Mouse (Mus musculus) kidney, postnatal 0 days (tissue): ENCODE data around the gene Clec4g. TPM values are rescaled to one million over a fixed set of nuclear protein-coding genes. Genes with fewer than 3 reads are reported as not detected.
A peak's percentile ranks its signal among the peaks of the same experiment; 100 is the strongest.

Source experiments
- ATAC-seq: fragments of 200-750 bp; cut with Nextera tagmentation; replicated peaks from 2 replicates; pipeline ENCODE4 v1.8.0; 2017; ENCODE audit warnings: low read depth, moderate number of reproducible peaks, moderate TSS enrichment, moderate library complexity; ENCODE audit not compliant: low FRiP score
- DNase-seq: peaks from one replicate; pipeline ENCODE4 v3.0.0-alpha.2; 2016; ENCODE audit warnings: low spot score
- H3K27ac ChIP-seq: fragments of 300-500 bp; sonication (generic); 2 replicates; pipeline ENCODE4 v1.5.1; 2014; ENCODE audit warnings: mild to moderate bottlenecking
- H3K27me3 ChIP-seq: fragments of 300-500 bp; sonication (generic); 2 replicates; pipeline ENCODE4 v1.6.1; 2014; ENCODE audit warnings: low read length, mixed read lengths; ENCODE audit not compliant: insufficient read depth
- H3K36me3 ChIP-seq: fragments of 300-500 bp; sonication (generic); 2 replicates; pipeline ENCODE4 v1.6.1; 2014; ENCODE audit warnings: low read length, mixed read lengths; ENCODE audit not compliant: insufficient read depth
- H3K4me1 ChIP-seq: fragments of 300-500 bp; sonication (generic); replicated peaks from 2 replicates; pipeline ENCODE4 v1.6.1; 2014; ENCODE audit warnings: antibody characterized with exemption, low read length, mixed read lengths; ENCODE audit not compliant: insufficient read depth
- H3K4me2 ChIP-seq: fragments of 300-500 bp; sonication (generic); 2 replicates; pipeline ENCODE4 v1.6.1; 2014; ENCODE audit warnings: mild to moderate bottlenecking, low read length, moderate library complexity, mixed read lengths
- H3K4me3 ChIP-seq: fragments of 300-500 bp; sonication (generic); replicated peaks from 2 replicates; pipeline ENCODE4 v1.5.1; 2014; ENCODE audit warnings: low read depth, low read length
- H3K9ac ChIP-seq: fragments of 300-500 bp; sonication (generic); 2 replicates; pipeline ENCODE4 v1.6.1; 2014; ENCODE audit warnings: low read depth, low read length
- H3K9me3 ChIP-seq: fragments of 300-500 bp; sonication (generic); replicated peaks from 2 replicates; pipeline ENCODE4 v1.6.1; 2016; ENCODE audit warnings: low read length, inconsistent platforms, mixed read lengths
- CTCF ChIP-seq: IDR thresholded peaks from 2 replicates; pipeline ENCODE4 v1.5.1; 2016; ENCODE audit warnings: antibody characterized with exemption, low read depth, mild to moderate bottlenecking, moderate library complexity
- WGBS: fragments of 180-500 bp; shearing (Covaris S2); extraction: QIAGEN DNeasy Blood & Tissue Kit; methylation state at CpG from one replicate; pipeline ENCODE4 v1.1.7; 2014; 5-methylcytosine and 5-hydroxymethylcytosine counted together
- polyA plus RNA-seq: library from polyadenylated mRNA; unstranded; fragments of >200 nt; fragmentation: Nextera tagmentation; extraction: Ambion mirVana; gene quantifications from 2 replicates; pipeline ENCODE4 v1.2.1, GENCODE M21; 2015

Clec4g gene
- polyA plus RNA-seq, 1 experiment from 2014 or later, result 0.34 TPM

- Histone ChIP-seq H3K4me1 (no peaks in the 10 kb centered on the region), H3K27me3 (no peaks in the 10 kb centered on the region), H3K9me3 (no peaks in the 10 kb centered on the region), H3K4me2 (no peak overlapping the region), H3K9ac (no peak overlapping the region), H3K4me3 (no peak overlapping the region), H3K36me3 (no peaks in the 10 kb centered on the region), H3K27ac (no peak overlapping the region)
- ATAC-seq, result no peak
- 35% methylated on average over 1 of the region's 1 CpGs for whole genome bisulfite sequencing
- TF ChIP-seq CTCF, result no peak
- no peak for DNase-seq
Observed at GRCm38 (mm10) chr8:3721041-3721440, 590 bp upstream of the Clec4g start.

GRCm38 (mm10) chr8:3718559-3718958, 1.9 kb downstream of the Clec4g start:
- Histone ChIP-seq H3K4me1 (no peaks in the 10 kb centered on the region), H3K27ac (no peak overlapping the region), H3K4me3 (no peak overlapping the region), H3K27me3 (no peaks in the 10 kb centered on the region), H3K36me3 (no peaks in the 10 kb centered on the region), H3K9me3 (no peaks in the 10 kb centered on the region), H3K4me2 (no peak overlapping the region), H3K9ac (no peak overlapping the region)
- TF ChIP-seq CTCF, result peak; percentile 93
- peak; percentile 77; the same call in 1 of the 2 replicates for ATAC-seq
- 18% methylated on average over 14 of the region's 14 CpGs for WGBS
- DNase-seq, result peak; percentile 63

DNA sequence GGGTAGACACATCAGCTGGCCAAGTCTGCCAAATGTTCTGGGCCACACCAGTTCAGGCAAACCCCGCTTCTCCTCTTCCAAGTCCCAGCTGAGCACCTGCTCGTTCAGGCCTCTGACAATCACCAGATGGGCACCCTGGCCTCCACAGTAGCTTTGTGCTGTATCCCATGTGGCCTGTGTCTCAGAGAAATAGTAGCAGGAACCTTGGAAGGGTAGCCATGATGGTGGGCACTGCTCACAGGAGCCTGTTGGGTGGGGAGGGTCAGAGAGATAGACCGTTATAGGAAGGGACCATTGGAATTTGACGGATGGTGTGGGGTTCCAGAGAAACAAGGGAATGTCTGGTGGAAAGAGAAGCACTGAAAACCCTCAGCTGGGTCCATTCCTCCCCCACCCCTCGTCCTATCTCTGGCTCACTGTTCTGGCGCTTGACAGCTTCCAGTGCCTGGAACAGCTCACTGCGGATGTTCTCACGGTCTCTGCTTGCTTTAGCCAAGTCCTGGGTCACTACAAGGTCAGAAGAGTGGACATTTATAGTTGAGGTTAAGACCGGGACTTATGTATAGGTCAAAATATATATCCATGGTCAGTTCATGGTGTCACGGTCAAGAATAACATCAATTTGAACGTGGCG, 3.0 kb downstream of the Clec4g start:
- no peaks in the 10 kb centered on the region for H3K9me3 ChIP-seq
- H3K27me3 ChIP-seq, result no peaks in the 10 kb centered on the region
- H3K4me1 ChIP-seq, result no peaks in the 10 kb centered on the region
- no peak for TF ChIP-seq CTCF
- H3K36me3 ChIP-seq, result no peaks in the 10 kb centered on the region
- DNase-seq (no peak), ATAC-seq (no peak)
- no peak overlapping the region for H3K4me2 ChIP-seq
- no peak overlapping the region for H3K4me3 ChIP-seq
- no peak overlapping the region for H3K27ac ChIP-seq
- 54% methylated on average over 12 of the region's 12 CpGs for WGBS
- H3K9ac ChIP-seq, result no peak overlapping the region

DNA sequence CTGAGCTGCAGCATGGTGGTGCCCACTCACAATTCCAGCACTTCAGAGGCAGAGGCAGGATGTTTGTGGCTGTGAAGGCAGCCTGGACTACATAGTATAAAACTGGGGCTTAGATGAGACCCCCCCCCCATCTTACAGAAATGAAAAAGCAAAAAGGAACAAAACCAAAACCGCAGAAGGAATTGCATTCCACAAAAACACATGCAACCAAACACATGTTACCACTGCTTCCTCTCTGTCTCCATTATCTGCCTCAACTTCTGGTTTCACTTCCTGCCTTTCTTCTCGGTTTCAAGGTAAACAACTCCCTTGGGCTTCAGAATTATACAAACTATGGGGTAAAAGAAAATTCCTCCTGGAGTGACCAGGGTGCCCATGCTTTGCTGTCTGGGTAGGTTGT, 8.8 kb downstream of the Clec4g start:
- Histone ChIP-seq H3K27ac (no peak overlapping the region), H3K9me3 (no peaks in the 10 kb centered on the region), H3K4me1 (no peaks in the 10 kb centered on the region), H3K9ac (no peak overlapping the region), H3K27me3 (no peaks in the 10 kb centered on the region), H3K4me3 (no peak overlapping the region), H3K4me2 (no peak overlapping the region), H3K36me3 (no peaks in the 10 kb centered on the region)
- WGBS, result 57% methylated on average over 2 of the region's 2 CpGs
- no peak for TF ChIP-seq CTCF
- ATAC-seq (no peak), DNase-seq (no peak)

DNA sequence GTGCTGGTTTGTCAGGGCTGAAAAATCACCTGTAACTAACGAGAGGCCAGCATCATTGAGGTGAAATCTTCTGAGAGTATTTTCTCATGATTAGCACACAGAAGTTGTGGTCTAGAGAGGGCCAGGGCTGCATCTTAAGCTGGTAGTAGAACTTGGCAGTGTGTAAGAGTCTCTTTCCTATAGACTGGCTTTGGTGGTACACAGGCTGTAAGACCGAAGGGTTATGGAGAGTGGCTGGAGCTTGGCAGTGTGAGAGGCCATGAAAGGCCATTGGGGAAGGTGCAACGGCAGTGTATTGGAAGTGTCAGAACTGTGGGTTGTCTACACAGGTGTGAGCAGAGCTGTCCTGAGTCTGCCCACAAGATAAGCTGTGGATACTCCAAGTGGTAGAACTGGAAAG, 10.1 kb downstream of the Clec4g start:
- H3K27ac ChIP-seq, result no peak overlapping the region
- no peak for DNase-seq
- H3K36me3 ChIP-seq, result no peaks in the 10 kb centered on the region
- TF ChIP-seq CTCF, result no peak
- no peaks in the 10 kb centered on the region for H3K9me3 ChIP-seq
- no peak overlapping the region for H3K4me2 ChIP-seq
- H3K9ac ChIP-seq, result no peak overlapping the region
- H3K4me3 ChIP-seq, result no peak overlapping the region
- H3K27me3 ChIP-seq, result no peaks in the 10 kb centered on the region
- no peaks in the 10 kb centered on the region for H3K4me1 ChIP-seq
- WGBS, result 75% methylated on average over 3 of the region's 3 CpGs
- no peak for ATAC-seq

DNA sequence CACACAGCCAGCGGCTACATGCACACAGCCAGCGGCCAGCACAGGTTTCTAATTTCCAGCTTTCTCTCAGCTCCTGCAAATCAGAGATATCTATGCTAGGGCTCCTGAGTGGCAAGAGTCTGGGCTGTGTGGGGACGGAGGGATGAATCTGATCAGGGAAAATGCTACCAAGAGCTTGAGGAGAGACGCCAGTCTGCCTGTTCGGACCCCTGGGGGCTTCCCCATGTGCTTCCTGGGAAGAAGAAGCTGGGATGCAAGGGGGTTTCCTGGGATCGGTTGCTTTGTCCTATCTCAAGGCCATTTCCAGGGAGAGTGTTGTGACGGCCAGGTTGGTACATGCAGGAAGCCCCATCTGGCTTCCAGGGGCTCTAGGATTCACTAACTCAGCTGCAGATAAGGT, 12.8 kb downstream of the Clec4g start:
- no peak for TF ChIP-seq CTCF
- Histone ChIP-seq H3K4me1 (no peaks in the 10 kb centered on the region), H3K27ac (no peak overlapping the region), H3K9me3 (no peaks in the 10 kb centered on the region), H3K36me3 (no peaks in the 10 kb centered on the region), H3K4me3 (no peak overlapping the region), H3K27me3 (no peaks in the 10 kb centered on the region), H3K9ac (no peak overlapping the region), H3K4me2 (no peak overlapping the region)
- no peak for DNase-seq
- ATAC-seq, result no peak
- 72% methylated on average over 7 of the region's 7 CpGs for WGBS

DNA sequence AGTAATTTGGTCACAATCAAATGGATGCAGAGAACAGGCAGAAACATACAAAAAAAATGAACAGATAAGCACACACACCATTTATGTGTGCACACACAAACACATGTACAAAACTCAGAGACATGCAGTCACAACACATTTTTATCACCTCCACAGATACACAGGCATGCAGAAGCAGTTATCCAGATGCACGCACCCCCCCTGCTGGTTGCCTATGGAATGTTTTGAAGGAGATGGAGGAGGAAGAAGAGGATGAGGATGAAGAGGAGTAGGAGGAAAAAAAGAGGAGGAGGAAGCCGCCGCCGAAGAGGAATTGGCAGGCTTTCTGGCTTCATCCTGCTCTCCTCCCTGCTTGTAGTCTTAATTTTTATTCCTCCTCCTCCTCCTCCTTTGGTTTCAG, 14.7 kb downstream of the Clec4g start:
- Histone ChIP-seq H3K4me1 (no peaks in the 10 kb centered on the region), H3K4me2 (no peak overlapping the region), H3K9me3 (no peaks in the 10 kb centered on the region), H3K9ac (no peak overlapping the region), H3K27ac (no peak overlapping the region), H3K36me3 (no peaks in the 10 kb centered on the region), H3K4me3 (no peak overlapping the region), H3K27me3 (no peaks in the 10 kb centered on the region)
- peak; percentile 58 for TF ChIP-seq CTCF
- ATAC-seq (no peak), DNase-seq (no peak)
- WGBS, result 47% methylated on average over 4 of the region's 4 CpGs
